Mouse (Mus musculus): ENCODE data around the gene Ap5s1. TPM values are rescaled to one million over a fixed set of nuclear protein-coding genes. Genes with fewer than 3 reads are reported as not detected.

Ap5s1 gene
- polyA plus RNA-seq, 1 experiment from 2014 or later, result 32.4 TPM

- H3K27me3 ChIP-seq, result no peaks in the 10 kb centered on the region
- WGBS, result 66% methylated on average over 9 of the region's 9 CpGs
- peak overlapping the region; percentile 99 for H3K27ac ChIP-seq
- H3K9me3 ChIP-seq (replicated peaks), result no peaks in the 10 kb centered on the region
- no peak overlapping the region for H3K4me3 ChIP-seq
- no peaks in the 10 kb centered on the region for H3K36me3 ChIP-seq (ENCODE audit: poor library complexity, severe bottlenecking)
- peak overlapping the region; percentile 70; the same call in 1 of the 2 replicates for H3K9ac ChIP-seq
- H3K4me1 ChIP-seq, result peaks cover 33% of the 10 kb centered on the region
- H3K4me2 ChIP-seq, result peak overlapping the region; percentile 63; the same call in 1 of the 2 replicates
- no peak for ATAC-seq
Observed at GRCm38 (mm10) chr2:131260544-131261307, 53.8 kb downstream of the Ap5s1 start.

GRCm38 (mm10) chr2:131261481-131262212 is 54.8 kb downstream of the Ap5s1 start:
- ATAC-seq, result peak; percentile 81
- Histone ChIP-seq H3K4me2 (peak overlapping the region; percentile 63), H3K9ac (peak overlapping the region; percentile 70), H3K4me3 (peak overlapping the region; percentile 83), H3K36me3 (ENCODE audit: poor library complexity, severe bottlenecking) (no peaks in the 10 kb centered on the region), H3K4me1 (peaks cover 33% of the 10 kb centered on the region), H3K27ac (peak overlapping the region; percentile 99), H3K9me3 (replicated peaks) (no peaks in the 10 kb centered on the region), H3K27me3 (no peaks in the 10 kb centered on the region)
- WGBS, result 3% methylated on average over 10 of the region's 10 CpGs

GRCm38 (mm10) chr2:131262213-131262672 is 55.4 kb downstream of the Ap5s1 start, which contains the start of gene Pank2:
Gene Pank2 (plus strand): TSS chr2:131262495.
- ATAC-seq, result peak; percentile 100
- peak within 1 kb of the TSS; percentile 83 for H3K4me3 ChIP-seq
- peak within 1 kb of the TSS; percentile 83 for H3K4me2 ChIP-seq
- H3K4me1 ChIP-seq, result peaks cover 33% of the 10 kb centered on the region
- no peaks in the 10 kb centered on the region for H3K27me3 ChIP-seq
- under 1% methylated on average over 30 of the region's 49 CpGs for WGBS
- H3K36me3 ChIP-seq (ENCODE audit: poor library complexity, severe bottlenecking), result no peaks in the 10 kb centered on the region
- peak within 1 kb of the TSS; percentile 96 for H3K9ac ChIP-seq
- peak within 1 kb of the TSS; percentile 99 for H3K27ac ChIP-seq
- no peaks in the 10 kb centered on the region for H3K9me3 ChIP-seq (replicated peaks)

Other genes starting within 250 kb of the Ap5s1 start
- 10.8 and 14.9 TPM in 2 replicates for gene Gfra4, start 164.0 kb upstream of the Ap5s1 start, polyA plus RNA-seq (2015; fragmentation: Nextera tagmentation; extraction: Ambion mirVana)
- 0.34 and 0.39 TPM in 2 replicates for gene Adam33, start 143.3 kb upstream of the Ap5s1 start, polyA plus RNA-seq (2015; fragmentation: Nextera tagmentation; extraction: Ambion mirVana)
- gene Siglec1, start 120.3 kb upstream of the Ap5s1 start, polyA plus RNA-seq (2015; fragmentation: Nextera tagmentation; extraction: Ambion mirVana), result 0.08 TPM in 2 replicates
- 2.4 and 3.3 TPM in 2 replicates for gene Hspa12b, start 79.8 kb upstream of the Ap5s1 start, polyA plus RNA-seq (2015; fragmentation: Nextera tagmentation; extraction: Ambion mirVana)
- not detected in 2 replicates for gene Gm11037, start 73.6 kb upstream of the Ap5s1 start, polyA plus RNA-seq (2015; fragmentation: Nextera tagmentation; extraction: Ambion mirVana)
- gene 1700037H04Rik, start 47.0 kb upstream of the Ap5s1 start, polyA plus RNA-seq (2015; fragmentation: Nextera tagmentation; extraction: Ambion mirVana), result 97.1 and 99.3 TPM in 2 replicates
- 14.8 and 15.3 TPM in 2 replicates for gene Cenpb, start 27.0 kb upstream of the Ap5s1 start, polyA plus RNA-seq (2015; fragmentation: Nextera tagmentation; extraction: Ambion mirVana)
- gene Cdc25b, start 20.1 kb upstream of the Ap5s1 start, polyA plus RNA-seq (2015; fragmentation: Nextera tagmentation; extraction: Ambion mirVana), result 52.0 and 59.7 TPM in 2 replicates
- 12.5 and 12.6 TPM in 2 replicates for gene Spef1, start 19.8 kb upstream of the Ap5s1 start, polyA plus RNA-seq (2015; fragmentation: Nextera tagmentation; extraction: Ambion mirVana)
- gene Mavs, start 27.0 kb downstream of the Ap5s1 start, polyA plus RNA-seq (2015; fragmentation: Nextera tagmentation; extraction: Ambion mirVana), result 8.1 and 9.6 TPM in 2 replicates
- 34.3 and 42.6 TPM in 2 replicates for gene Pank2, start 55.4 kb downstream of the Ap5s1 start, polyA plus RNA-seq (2015; fragmentation: Nextera tagmentation; extraction: Ambion mirVana)
- 14.6 and 15.5 TPM in 2 replicates for gene Rnf24, start 145.8 kb downstream of the Ap5s1 start, polyA plus RNA-seq (2015; fragmentation: Nextera tagmentation; extraction: Ambion mirVana)

Data from forebrain, embryonic 13.5 days (tissue).